Mouse (Mus musculus): ENCODE measurements around the gene 2300009A05Rik. TPM values are rescaled to one million over a fixed set of nuclear protein-coding genes. Genes with fewer than 3 reads are reported as not detected.

2300009A05Rik gene
- polyA plus RNA-seq (2017; shearing (Covaris generic)), result 1 to 10 TPM; 3.4 to 9.1 TPM

GRCm38 (mm10) chr9:63398611-63399462 lies at the start of gene 2300009A05Rik:
TSS of gene 2300009A05Rik (minus strand) at chr9:63399246.
- peak; percentile 87 for ATAC-seq

GRCm38 (mm10) chr9:63443695-63444094 lies 44.6 kb upstream of the 2300009A05Rik start:
- no peak for ATAC-seq

- ATAC-seq, result no peak
Measured at GRCm38 (mm10) chr9:63430652-63431051, 31.6 kb upstream of the 2300009A05Rik start.

GRCm38 (mm10) chr9:63421096-63421736 lies 22.2 kb upstream of the 2300009A05Rik start:
- ATAC-seq, result no peak

DNA sequence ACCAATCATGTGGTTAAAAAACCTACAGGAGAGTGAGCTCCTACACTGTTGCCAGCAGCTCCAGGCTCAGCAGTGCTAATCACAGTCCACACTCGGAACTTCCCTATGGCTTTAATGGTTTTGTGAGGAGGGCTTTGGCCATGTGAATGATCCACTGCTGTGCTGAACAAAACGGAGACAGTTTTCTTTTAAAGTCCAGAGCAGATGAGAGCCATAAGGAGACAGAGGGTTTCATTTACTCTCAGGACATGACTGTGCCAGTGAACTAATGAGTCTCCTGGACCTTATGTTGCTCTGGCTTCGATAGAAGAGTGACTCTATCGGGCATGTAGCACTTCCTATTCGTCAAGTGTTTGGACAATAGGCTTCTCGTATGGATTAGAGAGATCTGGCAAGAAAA lies 21.4 kb upstream of the 2300009A05Rik start:
- ATAC-seq, result no peak

DNA sequence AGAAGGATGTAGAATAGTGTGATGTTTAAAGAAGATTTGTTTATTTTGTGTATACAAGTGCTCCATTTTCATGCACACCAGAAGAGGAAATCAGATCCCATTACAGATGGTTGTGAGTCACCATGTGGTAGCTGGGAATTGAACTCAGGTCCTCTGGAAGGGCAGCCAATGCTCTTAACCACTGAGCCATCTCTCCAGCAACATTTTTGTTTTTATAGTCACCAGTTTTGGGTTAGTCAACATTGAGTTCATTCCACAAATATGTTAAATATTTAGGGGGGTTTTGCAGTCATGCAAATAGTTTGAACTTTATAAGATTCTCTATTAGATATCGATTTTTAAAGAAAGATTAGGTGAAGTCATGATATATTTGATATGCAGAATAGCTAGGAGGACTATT lies 1.1 kb upstream of the 2300009A05Rik start:
- ATAC-seq, result no peak

- ATAC-seq, result peak; percentile 7
Measured at GRCm38 (mm10) chr9:63399463-63399815, 393 bp upstream of the 2300009A05Rik start.

DNA sequence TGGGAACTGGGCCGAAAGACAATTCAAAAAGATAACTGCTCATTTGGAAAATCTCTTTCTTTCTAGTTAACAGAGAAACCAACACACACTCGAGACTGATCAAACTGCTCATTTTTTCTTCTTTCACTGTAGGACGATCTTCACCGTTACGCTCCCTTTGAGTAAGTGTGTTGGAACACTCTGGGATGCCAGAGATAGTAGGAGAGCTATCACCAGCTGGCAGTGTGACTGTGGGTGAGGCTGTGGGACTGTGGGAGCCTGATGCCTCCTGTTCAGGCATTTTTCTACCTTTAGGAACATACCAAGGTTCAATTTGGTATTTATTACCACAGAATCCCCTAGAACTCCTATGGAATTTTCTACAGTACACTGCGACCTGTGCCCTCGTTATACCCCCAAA lies 3.4 kb downstream of the 2300009A05Rik start:
- ATAC-seq, result no peak

- no peak for ATAC-seq
Measured at GRCm38 (mm10) chr9:63391307-63391706, 7.7 kb downstream of the 2300009A05Rik start.

DNA sequence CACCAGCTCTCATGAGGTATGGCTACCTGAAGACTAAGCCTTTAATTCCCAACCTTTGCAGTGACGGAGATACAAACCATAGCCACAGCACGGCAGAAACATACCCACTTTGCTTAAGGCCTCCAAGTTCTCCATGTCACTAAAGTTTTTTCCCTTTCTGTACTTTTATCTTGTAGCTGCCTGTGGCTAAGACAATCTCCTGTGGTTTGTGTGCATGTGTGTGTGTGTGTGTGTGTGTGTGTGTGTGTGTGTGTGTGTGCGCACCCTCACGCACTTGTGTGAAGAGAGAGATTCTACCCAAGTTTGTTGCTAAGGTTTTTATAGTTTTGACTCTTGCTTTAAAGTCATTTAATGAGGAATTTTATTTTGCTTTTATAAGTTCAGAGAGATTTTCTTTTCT lies 16.3 kb downstream of the 2300009A05Rik start:
- ATAC-seq, result no peak

DNA sequence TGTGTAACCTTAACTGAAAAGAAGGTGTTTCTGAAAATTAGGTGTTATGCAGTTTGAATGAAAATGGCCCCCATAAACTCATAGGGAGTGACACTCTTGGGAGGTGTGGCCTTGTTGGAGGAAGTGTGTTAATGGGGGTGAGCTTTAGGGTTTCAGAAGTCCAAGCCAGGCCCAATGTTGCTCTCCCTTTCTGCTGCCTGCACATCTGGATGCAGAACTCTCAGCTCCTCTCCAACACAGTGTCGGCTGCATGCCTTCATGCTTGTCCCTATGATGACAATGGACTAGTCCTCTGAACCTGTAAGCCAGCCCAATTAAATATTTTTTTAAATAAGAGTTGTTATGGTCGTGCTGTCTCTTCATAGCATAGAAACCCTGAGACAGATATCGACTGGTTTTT lies 18.7 kb downstream of the 2300009A05Rik start:
- ATAC-seq, result no peak

DNA sequence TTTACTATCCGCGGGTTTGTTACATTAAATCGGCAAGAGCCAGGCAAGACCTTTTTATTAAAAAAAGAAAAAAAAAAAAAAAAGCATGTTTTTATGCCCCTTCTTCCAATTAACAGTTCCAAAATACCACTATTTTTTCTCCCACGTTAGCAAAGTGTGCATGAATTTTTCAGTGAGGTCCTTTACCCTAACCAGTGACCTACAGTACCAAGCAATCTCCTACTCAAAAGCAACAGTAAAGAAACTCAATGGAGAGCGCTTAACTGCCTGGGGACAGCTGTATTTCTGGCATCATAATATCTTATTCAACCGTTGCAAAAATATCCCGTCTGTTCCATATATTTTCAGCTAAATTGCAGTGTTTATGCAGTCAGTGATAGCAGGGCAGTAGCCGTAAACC lies 20.9 kb downstream of the 2300009A05Rik start:
- ATAC-seq, result no peak

- peak; percentile 99 for ATAC-seq
Measured at GRCm38 (mm10) chr9:63377270-63378142, 21.5 kb downstream of the 2300009A05Rik start, which contains the start of gene Map2k5. TSS of gene Map2k5 (minus strand) at chr9:63377902.

DNA sequence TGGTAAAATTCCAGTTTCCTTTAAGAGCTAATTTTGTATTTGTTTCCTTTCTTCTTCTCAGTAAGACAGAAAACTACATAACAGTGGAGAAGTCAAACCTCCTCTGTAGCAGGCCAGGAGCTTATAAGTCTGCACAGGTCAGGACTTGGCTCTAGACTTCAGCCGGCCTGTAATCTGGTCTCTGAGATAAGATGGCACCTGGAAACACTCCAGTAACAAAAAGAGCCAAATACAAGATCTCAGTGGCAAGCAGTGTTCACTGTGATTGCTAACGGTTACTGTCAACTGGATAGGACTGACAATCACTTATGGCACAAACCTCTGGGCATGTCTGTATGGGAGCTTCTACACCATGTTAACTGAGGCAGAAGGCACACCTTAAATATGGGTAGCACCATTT lies 25.7 kb downstream of the 2300009A05Rik start:
- no peak for ATAC-seq

- no peak for ATAC-seq
Measured at GRCm38 (mm10) chr9:63372541-63372940, 26.5 kb downstream of the 2300009A05Rik start.

DNA sequence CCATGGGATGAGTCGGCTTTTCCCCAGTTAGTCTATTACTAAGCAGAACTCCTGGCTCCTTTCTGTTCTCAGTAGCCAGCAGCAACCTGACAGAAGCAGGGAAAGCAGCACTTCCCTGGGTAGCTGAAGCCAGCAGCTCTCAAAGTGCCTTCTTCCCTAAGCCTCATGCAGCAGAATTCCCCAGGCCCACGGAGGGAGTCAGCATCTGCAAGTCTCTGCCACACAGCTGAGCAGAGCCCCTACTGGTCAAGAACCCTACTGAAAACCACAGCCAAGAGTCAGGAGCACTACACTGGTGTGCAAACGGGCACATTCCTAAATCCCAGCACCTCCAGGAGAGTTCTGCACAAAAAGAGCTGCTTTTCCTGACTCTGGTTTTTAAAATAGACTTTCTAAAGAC lies 38.6 kb downstream of the 2300009A05Rik start:
- no peak for ATAC-seq

DNA sequence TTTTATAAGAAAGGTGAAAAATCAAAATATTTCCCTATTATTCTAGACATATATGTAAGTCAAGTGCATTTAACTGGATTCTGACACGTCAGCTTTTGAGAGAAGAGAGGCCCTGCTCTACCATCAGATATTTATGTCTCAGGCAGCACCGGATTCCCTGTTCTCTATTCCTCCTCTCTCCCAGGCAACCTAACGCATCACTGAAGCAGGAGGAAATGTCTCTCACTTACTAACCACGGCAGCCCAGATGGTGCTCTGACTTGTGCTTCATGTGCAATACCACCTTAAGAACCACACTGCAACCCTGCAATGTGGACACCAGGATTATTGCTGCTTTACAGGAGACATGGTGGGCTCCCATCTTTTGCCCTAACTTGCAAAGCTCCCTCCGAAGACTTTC lies 40.0 kb downstream of the 2300009A05Rik start:
- no peak for ATAC-seq

- ATAC-seq, result no peak
Measured at GRCm38 (mm10) chr9:63356721-63357120, 42.3 kb downstream of the 2300009A05Rik start.

DNA sequence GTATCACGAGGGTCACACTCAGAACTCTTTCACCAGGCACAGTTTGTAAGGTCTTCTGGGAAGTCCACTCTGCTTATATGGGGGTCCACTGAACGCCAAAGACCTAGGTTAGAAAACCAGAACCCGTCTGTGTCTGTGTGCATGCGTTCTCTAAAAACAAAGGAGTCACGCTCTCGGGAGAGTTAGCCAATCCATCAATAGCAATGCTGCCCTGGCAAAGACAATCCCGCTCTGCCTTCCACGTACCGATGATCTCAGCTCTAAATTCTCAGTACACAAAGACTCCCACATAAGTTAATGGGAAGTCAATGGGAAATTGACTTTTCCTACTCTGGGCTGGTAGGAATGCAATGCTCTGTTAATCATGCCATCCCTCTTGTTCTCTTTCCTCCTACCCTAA lies 42.8 kb downstream of the 2300009A05Rik start:
- ATAC-seq, result no peak

DNA sequence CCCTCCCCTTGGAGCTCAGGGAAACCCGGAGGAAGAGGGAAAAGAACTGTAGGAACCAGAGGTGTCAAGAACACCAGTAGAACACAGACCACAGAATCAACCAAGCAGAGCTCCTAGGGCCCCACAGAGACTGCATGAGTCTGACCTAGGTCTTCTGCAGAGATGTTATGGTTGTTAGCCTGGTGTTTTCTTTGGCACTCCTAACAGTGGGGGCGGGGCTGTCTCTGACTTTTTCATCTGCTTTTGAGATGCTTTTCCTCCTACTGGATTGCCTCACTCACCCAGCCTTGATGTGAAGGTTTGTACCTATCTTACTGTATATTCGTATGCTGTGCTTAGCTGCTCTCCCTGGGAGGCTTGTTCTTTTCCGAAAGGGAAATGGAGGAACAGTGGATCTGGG lies 44.9 kb downstream of the 2300009A05Rik start:
- ATAC-seq, result no peak

GRCm38 (mm10) chr9:63350030-63350429 lies 49.0 kb downstream of the 2300009A05Rik start:
- ATAC-seq, result no peak

DNA sequence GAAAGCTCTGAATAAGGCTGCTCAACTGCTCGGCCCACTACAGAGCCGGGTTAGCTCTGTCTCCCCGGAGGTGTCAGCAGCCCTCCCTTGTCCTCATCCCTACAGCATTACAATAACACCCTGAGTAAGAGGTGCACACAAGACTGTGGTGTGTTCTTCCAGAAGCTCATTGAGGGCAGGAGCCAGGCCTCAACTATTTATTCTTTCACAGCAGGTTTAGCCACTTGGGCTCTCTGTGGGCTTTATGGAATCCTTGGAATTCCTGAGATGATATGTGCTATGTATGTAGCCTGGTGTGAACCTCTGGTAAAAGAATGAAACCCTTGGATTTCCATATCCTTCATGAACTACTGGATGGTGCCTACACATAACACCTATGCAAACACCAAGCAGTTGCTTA lies 49.8 kb downstream of the 2300009A05Rik start:
- no peak for ATAC-seq

DNA sequence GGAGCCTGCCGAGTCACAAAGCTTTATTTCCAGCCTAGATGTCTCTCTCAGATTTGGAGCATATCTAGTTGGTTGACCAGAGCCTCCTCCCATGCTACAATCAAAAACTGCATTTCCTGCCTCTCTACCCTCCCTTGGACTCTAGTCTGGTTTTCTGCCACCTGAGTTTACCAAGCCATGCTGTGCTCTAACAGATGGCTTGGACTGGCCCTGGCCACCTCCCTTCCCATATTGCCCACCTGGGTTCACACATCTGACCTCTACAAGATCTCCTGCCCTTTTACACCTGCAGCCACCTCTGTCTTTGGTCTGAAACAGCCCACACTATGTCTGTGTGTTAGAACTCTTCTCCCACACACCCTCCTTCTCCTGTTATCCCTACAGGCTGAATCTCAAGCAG lies 50.9 kb downstream of the 2300009A05Rik start:
- no peak for ATAC-seq

Data from CD4-positive, CD25-positive, alpha-beta regulatory T cell, adult 4 months (primary cell).